Mouse (Mus musculus): Measurements from ENCODE around the gene Utp6. TPM values are rescaled to one million over a fixed set of nuclear protein-coding genes. Genes with fewer than 3 reads are reported as not detected.
"Not testable (repeated sequence)": the region's sequence is repeated elsewhere in the genome, so short reads cannot be mapped to it uniquely, and the experiment has no call there.

The Utp6 gene
- 36.8 and 37.0 TPM in 2 replicates for total RNA-seq (2021)
- long read RNA-seq, experiment 1, transcript Utp6-201 (19 exons, 3,877 nt), result major isoform, 12 of 16 reads
- long read RNA-seq, experiment 1, partial matches to known transcripts, result 2 of 16 reads
- long read RNA-seq, experiment 1, other reads (novel, unspliced or antisense), result 2 of 16 reads
- long read RNA-seq, experiment 2, transcript Utp6-201 (19 exons, 3,877 nt), result major isoform, 9 of 15 reads
- long read RNA-seq, experiment 2, partial matches to known transcripts, result 4 of 15 reads
- long read RNA-seq, experiment 2, other reads (novel, unspliced or antisense), result 2 of 15 reads

DNA sequence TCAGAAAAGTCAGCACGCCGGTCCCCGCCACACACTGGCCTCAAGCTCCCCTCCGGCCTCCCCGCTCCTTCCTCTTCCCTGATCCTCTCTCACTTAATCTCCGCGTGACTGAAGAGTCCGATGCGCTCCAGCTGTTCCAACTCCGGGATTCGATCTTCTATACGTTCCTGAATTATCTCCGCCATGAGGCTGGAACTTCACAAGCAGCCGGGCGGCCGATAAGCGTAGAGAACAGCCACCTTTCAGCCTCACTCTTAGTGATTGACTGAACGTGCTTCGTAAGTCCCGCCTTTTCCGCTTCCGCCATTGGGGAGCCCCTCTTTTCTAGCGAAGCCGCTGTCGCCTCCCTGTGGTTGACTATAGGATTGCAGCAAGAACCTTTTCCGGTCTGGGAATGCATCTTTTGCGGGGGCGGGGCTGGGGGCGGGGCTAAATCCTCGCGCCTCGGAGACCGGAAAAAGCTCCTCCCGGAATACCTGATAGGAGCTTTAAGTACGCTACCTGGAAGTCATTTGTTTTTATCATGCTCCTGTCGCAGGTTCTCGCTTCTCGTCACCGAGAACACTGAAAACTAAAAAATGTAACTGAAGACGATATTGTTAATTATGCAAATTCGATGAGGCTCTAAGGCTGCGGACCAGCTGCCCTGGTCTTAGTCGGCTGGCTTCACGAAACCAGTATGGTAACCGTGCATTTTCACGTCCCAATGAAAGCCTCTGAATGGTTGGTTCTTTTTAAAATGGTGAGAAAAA lies at the start of gene Utp6:
Gene Utp6, minus strand, starts transcription at position 266 of the 752 bp plus-strand sequence.
- DNase-seq, result peak; percentile 99

DNA sequence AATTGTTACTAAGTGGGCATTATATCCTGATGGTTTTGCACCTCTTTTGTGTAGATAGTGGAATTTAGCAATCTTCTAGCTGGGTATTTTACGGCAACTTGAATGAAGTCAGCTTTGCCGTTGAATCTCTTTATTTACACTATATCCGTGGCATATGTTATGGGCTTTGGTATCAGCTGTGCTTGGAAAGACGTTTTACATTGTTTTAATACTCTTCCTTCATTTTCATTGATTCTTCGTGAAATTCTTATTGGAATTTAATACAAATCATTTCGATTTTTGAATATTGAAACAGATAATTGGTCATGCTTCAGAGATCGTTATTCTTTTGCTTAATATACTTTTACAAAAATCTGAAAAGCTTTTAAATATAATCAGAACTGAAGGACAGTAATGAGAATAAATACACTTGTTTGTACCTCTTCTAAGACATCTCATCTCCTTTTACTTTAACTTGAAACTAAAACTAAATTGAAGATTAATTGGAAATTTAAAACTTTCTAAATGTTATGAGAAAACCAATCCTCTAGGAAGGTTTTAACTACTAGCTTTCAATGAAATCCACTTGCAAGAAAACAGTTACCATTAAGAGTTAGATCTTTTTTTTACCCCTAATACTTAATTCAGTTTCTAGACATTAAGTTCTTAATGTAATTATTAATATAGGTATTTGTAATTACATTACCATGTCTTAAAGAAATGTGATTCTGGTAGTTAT lies 32.2 kb upstream of the Utp6 start:
- DNase-seq, result no peak

GRCm38 (mm10) chr11:79993356-79994270 lies 31.4 kb upstream of the Utp6 start:
- no peak for DNase-seq

- DNase-seq, result peak; percentile 98
Observed at GRCm38 (mm10) chr11:79992592-79993355, 30.6 kb upstream of the Utp6 start, which contains the start of gene Suz12. Gene Suz12 (plus strand): TSS chr11:79993106.

- DNase-seq, result no peak
Observed at GRCm38 (mm10) chr11:79992035-79992591, 29.9 kb upstream of the Utp6 start.

DNA sequence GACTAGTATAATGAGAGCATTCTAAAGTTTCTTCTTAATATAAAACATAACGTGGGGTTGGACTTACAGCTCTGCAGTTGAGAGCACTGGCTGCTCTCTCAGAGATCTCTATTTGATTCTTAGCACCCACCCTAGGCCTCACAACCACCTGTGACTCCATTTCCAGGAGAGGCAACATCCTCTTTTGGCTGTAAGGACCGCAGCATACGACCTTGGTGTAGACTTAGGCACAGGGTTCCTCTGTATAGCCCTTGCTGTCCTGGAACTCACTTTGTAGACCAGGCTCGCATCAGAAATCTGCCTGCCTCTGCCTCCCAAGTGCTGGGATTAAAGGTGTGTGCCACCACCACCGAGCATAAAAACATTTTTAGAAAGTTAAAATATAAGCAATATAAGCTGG lies 29.4 kb upstream of the Utp6 start:
- no peak for DNase-seq

- DNase-seq, result no peak
Observed at GRCm38 (mm10) chr11:79990120-79990519, 27.9 kb upstream of the Utp6 start.

- DNase-seq, result peak; percentile 50
Observed at GRCm38 (mm10) chr11:79987896-79988295, 25.7 kb upstream of the Utp6 start.

GRCm38 (mm10) chr11:79986886-79987285 lies 24.7 kb upstream of the Utp6 start:
- DNase-seq, result no peak

GRCm38 (mm10) chr11:79977747-79978146 lies 15.6 kb upstream of the Utp6 start:
- not testable (repeated sequence) for DNase-seq

- DNase-seq, result not testable (repeated sequence)
Observed at GRCm38 (mm10) chr11:79977061-79977460, 14.9 kb upstream of the Utp6 start.

- DNase-seq, result not testable (repeated sequence)
Observed at GRCm38 (mm10) chr11:79976645-79977044, 14.5 kb upstream of the Utp6 start.

DNA sequence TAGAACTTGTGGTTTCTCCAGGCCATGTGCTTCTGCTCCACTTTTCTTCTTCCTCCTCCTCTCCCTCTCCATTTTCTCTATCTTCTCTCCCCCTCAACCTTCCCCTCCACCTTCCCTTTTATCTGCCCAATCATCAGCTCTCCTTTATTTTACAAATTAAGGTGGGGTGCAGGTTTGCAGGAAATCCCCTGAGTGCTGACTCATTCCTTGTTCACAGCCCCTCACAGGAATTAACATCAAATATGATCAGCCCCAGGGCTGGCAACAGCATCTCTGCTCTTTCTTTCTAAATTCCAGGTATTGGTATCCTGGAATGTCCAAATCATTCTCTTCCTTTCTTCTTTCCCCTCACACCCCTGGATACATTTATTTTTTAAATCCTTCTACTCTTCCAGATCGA lies 14.0 kb upstream of the Utp6 start:
- no peak for DNase-seq

DNA sequence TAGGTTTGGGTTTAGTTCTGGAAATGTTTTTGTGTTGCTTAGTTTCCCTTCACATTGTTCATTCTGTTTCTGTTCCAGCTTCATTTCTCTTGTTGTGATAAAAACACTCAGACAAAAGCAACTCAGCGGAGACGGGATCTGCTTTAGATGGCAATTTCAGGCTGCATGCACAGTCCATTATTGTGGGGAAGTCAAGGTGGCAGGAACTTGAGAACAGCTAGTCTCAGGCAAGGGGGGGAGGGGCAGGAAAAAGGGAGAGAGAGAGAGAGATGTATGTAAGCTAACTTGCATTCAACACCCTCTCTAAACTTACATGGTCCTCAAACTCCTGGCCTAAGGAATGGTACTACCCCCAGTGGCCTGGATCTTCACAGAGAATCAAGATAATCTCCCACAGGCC lies 13.2 kb upstream of the Utp6 start:
- no peak for DNase-seq

DNA sequence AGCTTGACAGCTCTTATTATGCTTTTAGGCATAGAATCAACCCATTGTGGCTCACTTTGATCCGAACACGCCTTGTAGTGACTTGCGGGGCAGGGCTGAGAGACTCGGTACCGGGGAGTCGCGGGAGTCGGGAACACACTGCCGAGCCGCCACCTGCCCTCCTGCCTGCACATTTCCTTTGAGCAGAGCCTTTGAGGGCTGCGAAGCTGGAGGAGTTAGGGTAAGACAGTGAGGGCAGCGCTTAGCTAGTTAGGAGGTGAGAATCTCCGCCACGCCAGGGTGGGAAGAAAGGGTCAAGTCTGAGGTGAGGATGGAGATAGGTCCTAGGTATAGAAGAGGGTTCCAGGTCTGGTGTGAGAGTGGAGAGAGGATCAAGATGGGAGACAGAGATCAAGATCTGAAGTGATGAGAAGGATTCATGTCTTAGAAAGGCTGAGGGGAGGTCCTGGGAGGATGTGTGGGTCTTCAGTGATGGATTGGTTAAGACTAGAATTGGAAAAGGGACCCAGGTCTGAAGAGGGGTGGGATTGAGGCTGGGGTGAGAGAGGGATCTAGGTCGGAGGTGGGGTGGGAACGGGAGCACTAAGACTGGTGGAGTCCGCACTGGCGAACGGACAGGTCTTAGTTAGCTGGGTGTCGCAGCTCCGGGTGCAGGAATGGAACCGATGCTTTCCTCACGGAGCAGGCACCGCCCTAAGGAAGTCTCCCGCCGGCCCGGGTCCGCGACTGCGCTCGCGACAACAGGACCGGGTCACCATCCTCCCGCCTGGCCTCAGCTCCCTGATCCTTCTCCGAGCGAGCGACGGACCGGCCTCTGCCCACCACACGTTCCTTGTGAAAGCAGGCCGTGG lies 11.7 kb upstream of the Utp6 start:
- peak; percentile 52 for DNase-seq

DNA sequence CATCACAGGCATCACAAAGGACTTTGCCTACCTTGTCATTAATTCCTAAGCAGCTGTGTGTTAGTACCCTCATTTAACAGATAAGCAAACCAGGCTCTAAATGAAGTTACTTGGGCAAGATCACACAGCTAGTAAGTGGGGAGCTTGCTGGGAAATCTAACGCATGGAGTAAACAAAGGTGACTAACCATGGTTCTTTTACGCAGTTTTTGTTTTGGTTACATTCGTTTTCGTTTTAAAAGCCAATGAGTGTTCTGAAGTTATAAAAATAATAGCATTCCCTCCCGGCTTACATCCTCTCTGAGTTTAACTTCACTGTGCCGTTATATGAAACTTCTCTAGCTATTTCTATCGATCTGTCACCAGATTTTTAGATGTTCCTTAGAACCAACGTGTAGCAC lies 10.9 kb upstream of the Utp6 start:
- DNase-seq, result no peak

GRCm38 (mm10) chr11:79967752-79968151 lies 5.6 kb upstream of the Utp6 start:
- no peak for DNase-seq

DNA sequence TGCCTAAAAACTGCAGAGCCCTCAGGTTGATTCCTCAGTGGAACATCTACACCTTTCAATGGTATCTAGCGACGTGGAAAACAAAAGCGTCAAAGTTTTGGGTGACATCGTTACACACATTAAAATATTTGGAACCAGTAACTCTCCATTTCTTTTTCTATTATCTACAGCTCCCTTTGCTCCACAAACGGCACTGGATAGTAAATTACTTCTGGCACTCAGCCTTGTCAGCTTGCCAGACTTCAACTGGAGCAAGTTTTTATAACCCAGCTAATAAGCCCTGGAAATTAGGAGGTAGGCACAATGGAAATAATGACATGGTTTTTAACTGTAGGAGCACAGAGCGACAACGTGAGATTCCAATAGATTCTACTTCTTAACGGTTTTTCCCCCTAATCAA lies 3.7 kb upstream of the Utp6 start:
- DNase-seq, result peak; percentile 73

GRCm38 (mm10) chr11:79963212-79963974 lies 1.2 kb upstream of the Utp6 start:
- DNase-seq, result no peak

Measured in adrenal gland, postnatal 14 days (tissue).